Mouse (Mus musculus): Measurements from ENCODE around the gene Cntln. TPM values are rescaled to one million over a fixed set of nuclear protein-coding genes. Genes with fewer than 3 reads are reported as not detected.

Cntln gene
- polyA plus RNA-seq (2014; fragmentation: Nextera tagmentation; extraction: Ambion mirVana): 14.2 and 14.5 TPM in 2 replicates

DNA sequence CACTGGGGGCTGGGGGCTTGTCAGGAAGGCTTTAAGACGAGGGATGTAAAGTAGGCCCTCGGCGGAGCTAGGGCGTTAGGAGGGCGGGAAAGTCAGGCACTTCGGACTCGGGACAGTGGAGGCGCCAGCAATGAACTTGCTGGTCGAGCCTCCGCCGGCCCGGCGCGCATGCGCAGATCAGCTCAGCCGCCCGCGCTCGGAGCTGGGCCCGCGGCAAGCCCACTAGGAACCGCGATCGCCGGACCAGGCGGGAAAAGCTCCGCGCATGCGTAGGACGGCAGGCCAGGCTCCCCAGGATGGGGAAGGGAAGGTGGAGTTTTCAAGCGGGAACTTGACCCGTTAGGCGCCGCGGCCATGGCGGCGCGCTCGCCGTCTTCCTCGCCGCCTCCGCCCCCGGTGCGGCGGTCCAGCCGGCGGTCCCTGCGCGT lies at the start of gene Cntln:
Gene Cntln, plus strand, starts transcription at position 199 of the 428 bp plus-strand sequence.
- Histone ChIP-seq H3K27me3 (ENCODE audit: control insufficient read depth, insufficient read depth, low read length) (no peaks in the 10 kb centered on the region), H3K4me3 (ENCODE audit: low read length) (peak within 1 kb of the TSS; percentile 73), H3K9me3 (ENCODE audit: control insufficient read depth, low read length) (no peaks in the 10 kb centered on the region), H3K27ac (ENCODE audit: low read depth, low read length) (peak within 1 kb of the TSS; percentile 91), H3K9ac (ENCODE audit: low read depth, low read length) (peak within 1 kb of the TSS; percentile 84), H3K4me1 (ENCODE audit: control insufficient read depth, insufficient read depth, low read length) (0 out of 2 replicates have a peak, but pooled peaks cover 8% of the 10 kb centered on the region), H3K4me2 (replicated peaks; ENCODE audit: low read depth, low read length) (peak within 1 kb of the TSS; percentile 60), H3K36me3 (ENCODE audit: control insufficient read depth, insufficient read depth, low read length) (no peaks in the 10 kb centered on the region)
- under 1% methylated on average over 50 of the region's 50 CpGs for WGBS
- peak; percentile 97 for ATAC-seq (ENCODE audit: low FRiP score, low TSS enrichment)

DNA sequence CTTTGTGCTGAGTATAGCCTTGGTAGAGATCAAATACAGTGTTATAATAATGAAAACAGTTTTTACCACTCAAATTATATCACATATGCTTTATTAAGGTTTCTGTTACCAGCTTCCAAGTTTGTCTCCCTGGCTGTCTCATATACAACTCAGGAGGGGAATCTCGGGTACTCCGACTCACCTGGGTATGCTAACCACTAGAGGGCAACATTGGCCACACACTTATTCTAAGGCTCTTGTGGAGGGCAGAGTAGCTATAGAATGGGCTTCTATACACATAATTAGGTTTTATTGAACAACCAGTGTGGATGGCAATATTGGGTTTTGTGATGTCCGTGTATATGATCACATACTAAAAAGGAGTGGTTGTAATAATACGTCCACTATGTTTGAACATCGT lies 47.1 kb upstream of the Cntln start:
- 42% methylated on average over 5 of the region's 5 CpGs for WGBS

DNA sequence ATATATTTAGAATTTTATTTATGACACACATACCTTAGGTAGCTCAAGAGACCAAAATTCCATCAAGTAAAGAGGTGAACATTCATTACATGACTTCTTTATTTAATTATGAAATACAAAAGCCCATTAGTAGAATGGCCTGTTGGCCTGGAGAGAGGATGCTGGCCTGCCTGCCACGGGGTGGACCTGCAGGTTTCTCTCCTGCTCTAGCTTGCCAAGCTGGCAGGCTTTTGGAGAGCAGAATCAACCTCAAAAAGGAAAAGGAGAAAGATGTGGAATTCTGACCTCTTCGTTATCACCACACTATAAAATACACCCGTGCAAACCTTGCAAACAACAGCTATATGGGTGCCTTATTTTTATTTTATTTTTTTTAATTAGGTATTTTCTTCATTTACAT lies 45.6 kb upstream of the Cntln start:
- Histone ChIP-seq H3K27ac (ENCODE audit: low read depth, low read length) (no peak overlapping the region), H3K36me3 (ENCODE audit: control insufficient read depth, insufficient read depth, low read length) (no peaks in the 10 kb centered on the region), H3K9me3 (ENCODE audit: control insufficient read depth, low read length) (no peaks in the 10 kb centered on the region), H3K4me2 (replicated peaks; ENCODE audit: low read depth, low read length) (no peak overlapping the region), H3K9ac (ENCODE audit: low read depth, low read length) (no peak overlapping the region), H3K4me1 (ENCODE audit: control insufficient read depth, insufficient read depth, low read length) (no peaks in the 10 kb centered on the region), H3K27me3 (ENCODE audit: control insufficient read depth, insufficient read depth, low read length) (no peaks in the 10 kb centered on the region), H3K4me3 (ENCODE audit: low read length) (no peak overlapping the region)
- ATAC-seq (ENCODE audit: low FRiP score, low TSS enrichment): no peak
- 90% methylated on average over 3 of the region's 3 CpGs for WGBS

More for the DNA sequence above, 47.1 kb upstream of the Cntln start:
- Histone ChIP-seq H3K4me2 (replicated peaks; ENCODE audit: low read depth, low read length) (no peak overlapping the region), H3K36me3 (ENCODE audit: control insufficient read depth, insufficient read depth, low read length) (no peaks in the 10 kb centered on the region), H3K9ac (ENCODE audit: low read depth, low read length) (no peak overlapping the region), H3K4me1 (ENCODE audit: control insufficient read depth, insufficient read depth, low read length) (no peaks in the 10 kb centered on the region), H3K27me3 (ENCODE audit: control insufficient read depth, insufficient read depth, low read length) (no peaks in the 10 kb centered on the region), H3K4me3 (ENCODE audit: low read length) (no peak overlapping the region), H3K9me3 (ENCODE audit: control insufficient read depth, low read length) (no peaks in the 10 kb centered on the region), H3K27ac (ENCODE audit: low read depth, low read length) (no peak overlapping the region)
- no peak for ATAC-seq (ENCODE audit: low FRiP score, low TSS enrichment)

DNA sequence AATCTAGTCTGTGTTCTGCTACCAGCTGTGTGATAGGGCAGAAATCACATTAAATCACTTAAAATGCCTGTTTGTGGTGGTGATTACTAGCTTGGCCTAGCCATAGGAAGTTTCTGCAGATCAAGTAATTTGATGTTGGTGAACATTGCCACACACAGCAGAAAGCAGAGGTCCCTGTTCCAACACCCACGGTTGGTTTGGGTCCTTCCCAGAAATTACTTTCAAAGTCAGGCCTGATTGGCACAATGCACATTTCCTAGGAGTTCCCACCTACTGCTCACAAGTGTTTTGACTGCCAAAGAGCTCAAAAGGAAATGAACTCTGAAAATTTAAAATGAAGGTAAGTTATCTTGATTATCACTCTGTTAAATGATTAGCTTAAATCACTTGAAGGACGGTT lies 44.6 kb upstream of the Cntln start:
- 72% methylated on average over 2 of the region's 2 CpGs for WGBS
- Histone ChIP-seq H3K9me3 (ENCODE audit: control insufficient read depth, low read length) (no peaks in the 10 kb centered on the region), H3K27ac (ENCODE audit: low read depth, low read length) (no peak overlapping the region), H3K9ac (ENCODE audit: low read depth, low read length) (no peak overlapping the region), H3K4me3 (ENCODE audit: low read length) (no peak overlapping the region), H3K27me3 (ENCODE audit: control insufficient read depth, insufficient read depth, low read length) (no peaks in the 10 kb centered on the region), H3K4me1 (ENCODE audit: control insufficient read depth, insufficient read depth, low read length) (no peaks in the 10 kb centered on the region), H3K4me2 (replicated peaks; ENCODE audit: low read depth, low read length) (no peak overlapping the region), H3K36me3 (ENCODE audit: control insufficient read depth, insufficient read depth, low read length) (no peaks in the 10 kb centered on the region)
- no peak for ATAC-seq (ENCODE audit: low FRiP score, low TSS enrichment)

DNA sequence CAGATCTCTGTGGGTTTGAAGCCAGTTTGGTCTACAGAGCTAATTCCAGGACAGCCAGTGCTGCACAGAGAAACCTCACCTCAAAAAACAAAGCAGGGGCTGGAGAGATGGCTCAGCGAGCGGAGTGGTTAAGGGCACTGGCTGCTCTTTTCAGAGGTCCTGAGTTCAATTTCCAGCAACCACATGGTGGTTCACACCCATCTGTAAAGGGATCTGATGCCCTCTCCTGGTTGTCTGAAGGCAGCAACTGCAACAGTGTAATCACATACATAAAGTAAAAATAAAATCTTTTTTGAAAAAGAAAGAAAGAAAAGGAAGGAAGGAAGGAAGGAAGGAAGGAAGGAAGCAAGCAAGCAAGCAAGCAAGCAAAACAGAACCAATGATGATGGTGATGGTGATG lies 26.5 kb upstream of the Cntln start:
- Histone ChIP-seq H3K36me3 (ENCODE audit: control insufficient read depth, insufficient read depth, low read length) (no peaks in the 10 kb centered on the region), H3K9me3 (ENCODE audit: control insufficient read depth, low read length) (no peaks in the 10 kb centered on the region), H3K27ac (ENCODE audit: low read depth, low read length) (no peak overlapping the region), H3K4me2 (replicated peaks; ENCODE audit: low read depth, low read length) (no peak overlapping the region), H3K27me3 (ENCODE audit: control insufficient read depth, insufficient read depth, low read length) (no peaks in the 10 kb centered on the region), H3K9ac (ENCODE audit: low read depth, low read length) (no peak overlapping the region), H3K4me1 (ENCODE audit: control insufficient read depth, insufficient read depth, low read length) (no peaks in the 10 kb centered on the region), H3K4me3 (ENCODE audit: low read length) (no peak overlapping the region)
- ATAC-seq (ENCODE audit: low FRiP score, low TSS enrichment): no peak
- 87% methylated on average over 2 of the region's 2 CpGs for WGBS

DNA sequence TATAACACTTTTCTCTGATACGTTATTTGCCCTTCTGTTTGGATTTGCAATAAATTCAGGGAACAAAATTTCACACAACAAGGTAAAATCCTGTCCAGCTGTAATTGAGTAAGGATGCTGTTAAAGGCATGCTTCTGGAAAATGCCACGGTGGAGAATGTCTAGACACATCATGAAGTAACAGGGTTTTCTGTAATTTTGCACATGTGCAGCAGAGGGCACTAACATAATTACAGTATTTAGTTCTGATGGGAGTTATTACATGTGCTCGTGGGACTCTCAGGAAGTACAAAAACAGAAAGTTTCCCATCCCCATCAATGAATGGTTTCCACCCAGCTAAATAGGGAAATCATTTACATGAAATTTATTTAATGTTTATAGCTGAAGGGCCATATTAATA lies 7.8 kb upstream of the Cntln start:
- peaks cover 4% of the 10 kb centered on the region; the same call in 1 of the 2 replicates for H3K9me3 ChIP-seq (ENCODE audit: control insufficient read depth, low read length)
- H3K4me2 ChIP-seq (replicated peaks; ENCODE audit: low read depth, low read length): no peak overlapping the region
- no peaks in the 10 kb centered on the region for H3K4me1 ChIP-seq (ENCODE audit: control insufficient read depth, insufficient read depth, low read length)
- WGBS: 43% methylated on average over 3 of the region's 3 CpGs
- H3K9ac ChIP-seq (ENCODE audit: low read depth, low read length): no peak overlapping the region
- no peaks in the 10 kb centered on the region for H3K27me3 ChIP-seq (ENCODE audit: control insufficient read depth, insufficient read depth, low read length)
- no peak; the same call in 1 of the 2 replicates for ATAC-seq (ENCODE audit: low FRiP score, low TSS enrichment)
- H3K36me3 ChIP-seq (ENCODE audit: control insufficient read depth, insufficient read depth, low read length): no peaks in the 10 kb centered on the region
- no peak overlapping the region for H3K27ac ChIP-seq (ENCODE audit: low read depth, low read length)
- H3K4me3 ChIP-seq (ENCODE audit: low read length): no peak overlapping the region

DNA sequence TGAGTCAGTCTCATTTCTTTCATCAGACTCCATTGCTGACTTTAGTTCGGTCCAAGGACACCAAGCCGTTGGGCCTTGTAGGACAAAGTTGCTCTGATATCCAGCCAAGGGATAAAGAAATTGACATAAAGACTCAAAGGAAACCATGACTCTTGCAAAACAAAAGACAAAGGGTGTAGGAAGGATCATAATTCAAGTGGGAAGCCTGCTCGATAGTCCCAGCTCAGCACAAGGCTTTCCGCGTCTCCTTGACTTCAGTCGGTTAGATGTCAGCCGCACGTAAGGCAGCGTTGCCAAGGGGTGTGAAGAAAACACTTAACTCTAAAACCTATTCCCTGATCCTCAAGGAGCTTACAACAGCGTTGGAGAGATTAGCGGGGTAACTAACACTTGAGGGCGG lies 463 bp upstream of the Cntln start:
- H3K4me3 ChIP-seq (ENCODE audit: low read length): 0 out of 2 replicates have a peak overlapping the region, but pooled peaks have one; percentile 73
- no peaks in the 10 kb centered on the region for H3K27me3 ChIP-seq (ENCODE audit: control insufficient read depth, insufficient read depth, low read length)
- no peaks in the 10 kb centered on the region for H3K36me3 ChIP-seq (ENCODE audit: control insufficient read depth, insufficient read depth, low read length)
- peak overlapping the region; percentile 12 for H3K27ac ChIP-seq (ENCODE audit: low read depth, low read length)
- H3K9me3 ChIP-seq (ENCODE audit: control insufficient read depth, low read length): no peaks in the 10 kb centered on the region
- peak overlapping the region; percentile 84; the same call in 1 of the 2 replicates for H3K9ac ChIP-seq (ENCODE audit: low read depth, low read length)
- peak overlapping the region; percentile 60 for H3K4me2 ChIP-seq (replicated peaks; ENCODE audit: low read depth, low read length)
- WGBS: 56% methylated on average over 12 of the region's 12 CpGs
- ATAC-seq (ENCODE audit: low FRiP score, low TSS enrichment): no peak
- H3K4me1 ChIP-seq (ENCODE audit: control insufficient read depth, insufficient read depth, low read length): 0 out of 2 replicates have a peak, but pooled peaks cover 8% of the 10 kb centered on the region

DNA sequence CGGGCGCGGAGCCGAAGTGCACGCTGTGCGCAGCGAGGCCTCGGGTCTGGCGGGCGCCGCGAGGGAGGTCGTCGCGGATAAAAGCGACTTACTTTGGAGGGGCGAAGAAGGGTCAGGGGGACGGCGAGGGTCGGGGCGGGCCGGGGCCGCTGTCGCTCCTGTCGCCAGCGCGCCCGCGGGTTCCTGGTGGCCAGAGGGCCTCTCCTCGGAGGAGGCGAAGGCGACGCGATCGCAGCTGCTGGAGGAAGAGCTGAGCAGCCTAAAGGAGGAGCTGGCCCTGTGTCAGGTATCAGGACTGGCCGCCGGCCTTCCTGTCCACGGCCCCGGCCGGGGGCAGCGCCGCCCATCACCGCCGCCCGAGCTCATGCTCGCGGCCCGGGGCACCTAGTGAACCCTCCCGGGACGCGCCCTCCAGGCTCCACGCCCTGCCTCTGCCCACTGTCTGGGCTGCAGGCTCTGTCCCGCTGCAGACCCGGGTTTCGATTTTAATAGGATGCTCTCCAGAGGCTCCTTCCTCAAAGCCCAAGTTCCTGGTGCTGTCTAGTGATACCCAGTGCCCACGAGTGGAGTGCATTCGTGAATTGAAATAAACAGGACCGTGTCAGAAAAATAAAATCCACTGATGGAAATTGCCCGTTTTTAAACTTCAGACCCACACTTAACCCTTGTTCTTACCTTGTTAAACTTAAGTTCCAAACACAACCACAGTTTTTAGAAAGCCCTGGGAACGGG lies 596 bp downstream of the Cntln start:
- Histone ChIP-seq H3K36me3 (ENCODE audit: control insufficient read depth, insufficient read depth, low read length) (no peaks in the 10 kb centered on the region), H3K9ac (ENCODE audit: low read depth, low read length) (peak overlapping the region; percentile 84), H3K4me1 (ENCODE audit: control insufficient read depth, insufficient read depth, low read length) (0 out of 2 replicates have a peak, but pooled peaks cover 8% of the 10 kb centered on the region), H3K27me3 (ENCODE audit: control insufficient read depth, insufficient read depth, low read length) (no peaks in the 10 kb centered on the region), H3K9me3 (ENCODE audit: control insufficient read depth, low read length) (no peaks in the 10 kb centered on the region), H3K4me2 (replicated peaks; ENCODE audit: low read depth, low read length) (peak overlapping the region; percentile 60), H3K27ac (ENCODE audit: low read depth, low read length) (peak overlapping the region; percentile 91), H3K4me3 (ENCODE audit: low read length) (peak overlapping the region; percentile 73)
- WGBS: 1% methylated on average over 60 of the region's 60 CpGs
- peak; percentile 86 for ATAC-seq (ENCODE audit: low FRiP score, low TSS enrichment)

DNA sequence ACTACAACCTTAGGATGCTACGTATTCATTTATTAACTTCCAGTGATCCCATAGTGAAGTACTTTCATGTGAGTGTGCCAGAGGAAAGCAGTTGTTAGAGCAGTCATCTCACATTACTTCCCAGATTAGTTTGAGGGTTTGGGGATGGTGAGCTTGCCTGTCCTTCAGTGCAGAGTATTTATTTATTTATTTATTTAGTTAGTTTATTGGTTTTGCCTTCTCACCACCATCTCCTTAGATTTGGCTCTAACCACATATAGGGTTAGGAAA lies 1.1 kb downstream of the Cntln start:
- Histone ChIP-seq H3K9ac (ENCODE audit: low read depth, low read length) (peak overlapping the region; percentile 84), H3K36me3 (ENCODE audit: control insufficient read depth, insufficient read depth, low read length) (no peaks in the 10 kb centered on the region), H3K4me2 (replicated peaks; ENCODE audit: low read depth, low read length) (peak overlapping the region; percentile 60), H3K27me3 (ENCODE audit: control insufficient read depth, insufficient read depth, low read length) (no peaks in the 10 kb centered on the region), H3K27ac (ENCODE audit: low read depth, low read length) (peak overlapping the region; percentile 91; the same call in 1 of the 2 replicates), H3K4me3 (ENCODE audit: low read length) (peak overlapping the region; percentile 73), H3K9me3 (ENCODE audit: control insufficient read depth, low read length) (no peaks in the 10 kb centered on the region), H3K4me1 (ENCODE audit: control insufficient read depth, insufficient read depth, low read length) (0 out of 2 replicates have a peak, but pooled peaks cover 8% of the 10 kb centered on the region)
- WGBS: 25% methylated on average over 1 of the region's 1 CpGs
- ATAC-seq (ENCODE audit: low FRiP score, low TSS enrichment): no peak

All from kidney, embryonic 14.5 days (tissue).